Mouse (Mus musculus): ENCODE measurements around the gene Ruvbl1. TPM values are rescaled to one million over a fixed set of nuclear protein-coding genes. Genes with fewer than 3 reads are reported as not detected.

Ruvbl1 gene
- polyA plus RNA-seq, 1 experiment = 48.2 TPM

DNA sequence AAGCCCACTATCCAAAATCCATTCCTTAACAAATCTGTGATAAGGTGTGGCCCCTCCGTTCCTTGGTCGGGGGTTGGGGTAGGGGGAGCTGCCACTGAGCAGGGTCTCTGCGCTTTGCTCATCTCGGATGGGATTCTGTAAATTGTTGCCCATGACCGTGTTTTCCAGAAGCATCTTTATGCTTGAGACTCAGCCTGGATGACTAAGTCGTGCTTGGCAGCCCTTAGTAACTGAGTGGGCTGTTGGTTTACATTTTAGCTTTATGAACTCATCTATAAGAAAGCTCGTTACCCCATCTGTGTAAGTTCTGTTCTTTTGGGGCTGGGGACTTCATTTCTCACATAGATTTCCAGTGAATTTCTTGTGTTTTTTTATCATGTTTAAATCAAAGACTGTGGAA, 23.8 kb downstream of the Ruvbl1 start:
- TF ChIP-seq POLR2A (IDR thresholded peaks at IDR 0.05; ENCODE audit: extremely low read depth, insufficient read depth, low read length) (no peak), CTCF (IDR thresholded peaks at IDR 0.05; ENCODE audit: extremely low read depth, insufficient read depth, low read length) (no peak)
- H3K4me1 ChIP-seq (ENCODE audit: control insufficient read depth, insufficient read depth, low read length) = peaks cover 2% of the 10 kb centered on the region; the same call in 1 of the 2 replicates
- no peak overlapping the region for H3K27ac ChIP-seq (ENCODE audit: insufficient read depth, low read length)
- no peak overlapping the region for H3K4me3 ChIP-seq (ENCODE audit: insufficient read depth, low read length)

DNA sequence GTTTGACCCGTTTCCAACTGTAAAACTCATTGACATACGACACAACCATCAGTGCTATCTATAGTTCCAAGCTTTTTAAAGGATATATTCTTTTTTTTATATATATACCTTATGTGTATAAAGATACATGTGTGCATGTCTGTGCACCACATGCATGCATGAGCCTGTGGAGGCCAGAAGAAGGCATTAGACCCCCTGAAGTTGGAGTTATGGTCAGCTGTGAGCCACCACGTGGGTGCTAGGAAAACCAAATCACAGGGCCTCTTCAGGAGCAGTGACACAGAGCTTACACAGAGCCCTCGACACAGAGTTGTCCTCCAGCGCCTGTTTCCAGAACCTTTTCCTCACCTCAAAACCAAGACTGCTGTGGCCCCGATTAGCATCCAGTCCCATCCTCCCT, 24.6 kb downstream of the Ruvbl1 start:
- Histone ChIP-seq H3K27ac (ENCODE audit: insufficient read depth, low read length) (no peak overlapping the region), H3K4me3 (ENCODE audit: insufficient read depth, low read length) (no peak overlapping the region), H3K4me1 (ENCODE audit: control insufficient read depth, insufficient read depth, low read length) (peaks cover 2% of the 10 kb centered on the region; the same call in 1 of the 2 replicates)
- TF ChIP-seq POLR2A (IDR thresholded peaks at IDR 0.05; ENCODE audit: extremely low read depth, insufficient read depth, low read length) (no peak), CTCF (IDR thresholded peaks at IDR 0.05; ENCODE audit: extremely low read depth, insufficient read depth, low read length) (no peak)

DNA sequence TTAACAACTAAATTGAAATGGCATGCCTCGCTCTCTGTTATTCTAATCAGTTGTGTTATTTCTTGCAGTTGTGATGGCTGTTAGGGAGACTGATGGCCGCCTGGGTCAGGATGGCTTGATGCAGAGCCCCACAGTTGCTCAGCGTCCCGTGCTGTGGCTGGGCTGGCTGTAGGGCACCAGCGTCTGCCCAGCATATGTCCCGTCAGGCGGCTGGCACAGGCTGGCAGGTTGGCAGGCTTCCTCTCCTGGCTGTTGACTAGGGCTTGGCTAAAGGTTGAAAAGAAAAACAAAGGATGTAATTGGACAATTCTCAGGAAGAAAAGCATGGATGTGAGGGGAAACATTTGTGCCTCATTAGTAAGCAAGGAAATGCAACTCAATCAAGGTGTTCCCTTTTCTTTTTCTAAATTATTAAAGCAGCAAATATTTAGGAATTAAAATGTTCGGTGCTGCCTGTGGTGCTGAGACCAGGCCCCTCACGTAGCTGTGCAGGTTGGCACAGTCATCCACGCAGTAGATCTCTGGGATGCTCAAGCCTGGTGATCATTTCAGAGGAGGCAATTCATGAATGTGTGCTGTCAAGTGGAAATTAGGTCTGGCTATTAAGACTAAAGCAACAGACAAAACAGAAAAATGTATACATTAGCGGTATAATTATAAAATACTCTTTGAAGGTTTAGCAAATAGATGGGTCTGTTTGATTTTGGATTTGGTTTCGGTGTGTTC, 25.6 kb downstream of the Ruvbl1 start:
- TF ChIP-seq CTCF (IDR thresholded peaks at IDR 0.05; ENCODE audit: extremely low read depth, insufficient read depth, low read length) = no peak
- no peak for TF ChIP-seq POLR2A (IDR thresholded peaks at IDR 0.05; ENCODE audit: extremely low read depth, insufficient read depth, low read length)
- H3K4me1 ChIP-seq (ENCODE audit: control insufficient read depth, insufficient read depth, low read length) = peaks cover 2% of the 10 kb centered on the region; the same call in 1 of the 2 replicates
- H3K27ac ChIP-seq (ENCODE audit: insufficient read depth, low read length) = no peak overlapping the region
- no peak overlapping the region for H3K4me3 ChIP-seq (ENCODE audit: insufficient read depth, low read length)

DNA sequence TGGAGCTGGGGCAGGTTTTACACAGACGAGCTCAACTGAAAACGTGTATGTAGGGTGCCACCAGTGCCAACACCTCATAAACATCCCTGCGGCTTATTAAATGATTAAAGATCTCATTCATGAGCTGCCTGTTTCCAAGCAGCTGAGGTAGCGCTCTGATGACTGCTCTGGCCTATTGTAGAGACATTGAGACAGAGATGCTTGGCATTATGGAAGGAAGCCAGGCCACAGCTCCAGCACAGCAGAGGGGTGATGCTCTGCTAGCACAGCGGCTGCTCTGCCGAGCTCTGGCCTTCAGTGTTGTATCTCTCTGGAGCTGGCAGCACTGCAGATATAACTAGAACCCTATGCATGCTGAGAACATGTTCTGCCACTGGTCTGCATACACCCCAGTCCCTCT, 28.5 kb downstream of the Ruvbl1 start:
- Histone ChIP-seq H3K4me1 (ENCODE audit: control insufficient read depth, insufficient read depth, low read length) (peaks cover 2% of the 10 kb centered on the region; the same call in 1 of the 2 replicates), H3K27ac (ENCODE audit: insufficient read depth, low read length) (no peak overlapping the region), H3K4me3 (ENCODE audit: insufficient read depth, low read length) (no peak overlapping the region)
- TF ChIP-seq CTCF (IDR thresholded peaks at IDR 0.05; ENCODE audit: extremely low read depth, insufficient read depth, low read length) = no peak
- no peak for TF ChIP-seq POLR2A (IDR thresholded peaks at IDR 0.05; ENCODE audit: extremely low read depth, insufficient read depth, low read length)

DNA sequence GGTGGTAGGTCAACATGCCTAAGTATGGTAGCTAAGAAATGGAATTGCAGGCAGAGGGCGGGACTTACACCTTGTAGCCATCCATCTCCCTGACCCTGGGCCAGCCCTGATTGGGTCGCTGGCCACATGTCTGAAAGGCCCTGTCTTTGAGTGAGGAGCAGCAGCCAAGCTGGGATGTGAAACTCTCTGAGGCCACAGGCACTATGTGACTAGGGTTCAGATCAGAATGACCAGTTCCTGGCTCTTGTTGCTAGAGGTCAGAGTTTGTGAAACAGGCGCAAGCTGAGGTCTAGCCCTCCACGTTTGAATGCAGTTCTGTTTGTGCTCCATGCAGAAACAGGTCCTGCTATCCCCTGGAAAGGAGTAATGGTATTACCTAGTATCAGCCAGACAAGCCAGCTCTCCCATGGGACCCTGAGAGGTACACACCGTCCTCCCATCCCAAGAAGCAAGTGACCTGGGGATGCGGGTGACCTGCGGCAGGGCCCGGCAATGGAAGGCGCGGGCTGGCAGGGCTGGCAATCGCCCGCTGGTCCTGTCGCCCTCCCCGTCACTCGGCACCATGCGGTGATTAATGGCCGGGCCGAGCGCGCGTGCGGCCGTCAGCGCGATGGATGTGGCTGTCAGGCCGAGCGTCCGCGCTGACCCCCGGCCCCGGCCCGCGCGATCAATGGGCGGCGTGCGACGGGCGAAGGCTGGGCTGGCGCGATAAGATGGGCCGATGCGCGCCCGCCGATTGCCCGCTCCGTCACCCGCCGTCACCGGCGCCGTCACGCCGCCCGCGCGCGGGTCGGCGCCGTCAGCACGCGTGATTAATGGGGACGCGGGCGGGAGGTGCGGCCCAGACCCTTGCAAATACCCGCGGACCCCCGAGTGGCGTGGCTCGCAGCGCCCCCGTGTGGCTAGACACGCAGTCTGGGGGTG, 34.5 kb downstream of the Ruvbl1 start:
- Histone ChIP-seq H3K4me3 (ENCODE audit: insufficient read depth, low read length) (peak overlapping the region; percentile 37), H3K27ac (ENCODE audit: insufficient read depth, low read length) (peak overlapping the region; percentile 22; the same call in 1 of the 2 replicates), H3K4me1 (ENCODE audit: control insufficient read depth, insufficient read depth, low read length) (no peaks in the 10 kb centered on the region)
- TF ChIP-seq CTCF (IDR thresholded peaks at IDR 0.05; ENCODE audit: extremely low read depth, insufficient read depth, low read length) (peak; percentile 50), POLR2A (IDR thresholded peaks at IDR 0.05; ENCODE audit: extremely low read depth, insufficient read depth, low read length) (no peak)

DNA sequence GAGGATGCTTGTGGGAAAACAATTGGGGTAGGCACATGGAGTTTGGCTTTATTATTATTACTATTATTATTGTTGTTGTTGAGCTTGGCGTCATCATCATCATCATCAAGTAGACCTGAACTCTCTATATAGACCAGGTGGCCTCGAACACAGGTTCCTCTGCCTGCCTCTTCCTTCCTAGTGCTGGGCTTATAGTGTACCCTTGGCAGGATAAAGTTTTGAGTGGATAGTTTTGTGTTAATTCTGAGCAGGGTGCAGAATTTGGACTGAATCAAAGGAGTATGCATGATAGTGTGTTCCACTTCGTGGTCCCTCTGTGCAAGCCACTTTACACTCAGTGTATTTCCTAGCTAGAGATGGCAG, 35.2 kb downstream of the Ruvbl1 start:
- TF ChIP-seq CTCF (IDR thresholded peaks at IDR 0.05; ENCODE audit: extremely low read depth, insufficient read depth, low read length) (no peak), POLR2A (IDR thresholded peaks at IDR 0.05; ENCODE audit: extremely low read depth, insufficient read depth, low read length) (no peak)
- no peak overlapping the region for H3K27ac ChIP-seq (ENCODE audit: insufficient read depth, low read length)
- peak overlapping the region; percentile 37 for H3K4me3 ChIP-seq (ENCODE audit: insufficient read depth, low read length)

DNA sequence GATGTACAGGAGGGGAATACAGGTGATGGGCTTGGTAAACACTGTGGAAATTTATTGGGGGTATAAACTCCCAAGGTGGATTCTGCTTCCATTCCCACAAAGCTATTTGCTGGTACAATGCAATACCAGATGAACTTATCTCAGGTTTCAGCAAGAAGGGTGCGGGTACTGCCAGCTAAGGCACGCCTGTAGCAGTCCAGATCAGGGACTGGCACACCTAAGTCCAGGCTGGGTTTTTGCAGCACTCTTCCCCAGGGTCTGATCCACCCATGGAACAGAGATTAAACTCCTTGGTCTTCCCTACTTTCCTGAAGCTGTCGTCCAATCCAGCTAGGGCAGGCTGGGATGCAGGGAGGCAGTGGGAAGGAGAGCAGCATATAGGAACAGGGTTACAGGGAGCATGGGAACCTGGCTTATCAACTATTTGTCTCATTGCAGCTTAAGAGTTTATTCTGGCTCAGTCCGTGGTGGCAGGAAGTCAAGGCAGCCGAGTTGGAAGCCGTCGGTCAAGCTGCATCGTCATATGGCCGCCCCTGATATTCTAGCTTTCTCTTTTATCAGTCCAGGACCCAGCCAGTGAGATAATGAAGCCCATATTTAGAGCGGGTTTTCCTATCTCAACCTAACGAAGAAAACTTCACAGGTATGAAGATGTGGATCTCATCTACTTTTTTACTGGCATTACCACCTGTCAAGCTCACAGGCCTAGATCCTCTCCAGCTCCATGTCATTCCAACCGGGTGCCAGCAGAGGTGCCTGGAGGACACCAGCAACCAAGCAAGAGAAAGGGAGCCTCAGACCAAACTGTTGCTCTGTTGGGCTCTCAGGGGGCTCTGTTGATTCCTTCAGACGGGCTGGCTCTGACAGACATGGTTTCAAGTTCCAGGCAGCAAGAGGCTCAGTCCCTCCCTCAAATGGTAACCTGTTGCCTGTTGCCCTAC, 37.1 kb downstream of the Ruvbl1 start:
- no peak overlapping the region for H3K4me3 ChIP-seq (ENCODE audit: insufficient read depth, low read length)
- no peak for TF ChIP-seq CTCF (IDR thresholded peaks at IDR 0.05; ENCODE audit: extremely low read depth, insufficient read depth, low read length)
- no peak for TF ChIP-seq POLR2A (IDR thresholded peaks at IDR 0.05; ENCODE audit: extremely low read depth, insufficient read depth, low read length)

More for the DNA sequence above, 35.2 kb downstream of the Ruvbl1 start:
- no peaks in the 10 kb centered on the region for H3K4me1 ChIP-seq (ENCODE audit: control insufficient read depth, insufficient read depth, low read length)

DNA sequence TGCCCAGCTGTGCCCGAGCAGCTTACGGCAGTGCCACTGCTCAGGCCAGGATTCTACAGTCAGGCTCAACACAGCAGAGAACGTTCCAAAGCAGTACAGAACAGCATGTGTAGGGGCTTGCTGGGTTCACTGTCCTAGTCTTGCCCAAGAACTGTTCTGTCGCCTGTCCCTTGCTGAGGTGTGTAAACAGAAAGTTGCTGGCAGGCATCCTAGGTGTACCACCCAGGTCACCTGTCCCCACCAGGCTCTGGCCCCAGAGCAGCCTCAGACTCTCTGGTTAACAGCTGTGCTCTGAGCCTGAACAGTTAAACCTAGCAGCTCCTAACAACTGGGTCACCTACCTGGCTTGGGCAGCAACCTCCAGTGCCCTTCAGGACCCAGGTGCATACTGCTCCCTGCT, 37.8 kb downstream of the Ruvbl1 start:
- Histone ChIP-seq H3K27ac (ENCODE audit: insufficient read depth, low read length) (no peak overlapping the region), H3K4me1 (ENCODE audit: control insufficient read depth, insufficient read depth, low read length) (no peaks in the 10 kb centered on the region), H3K4me3 (ENCODE audit: insufficient read depth, low read length) (no peak overlapping the region)
- TF ChIP-seq CTCF (IDR thresholded peaks at IDR 0.05; ENCODE audit: extremely low read depth, insufficient read depth, low read length) = no peak
- TF ChIP-seq POLR2A (IDR thresholded peaks at IDR 0.05; ENCODE audit: extremely low read depth, insufficient read depth, low read length) = no peak

More for the DNA sequence above, 37.1 kb downstream of the Ruvbl1 start:
- Histone ChIP-seq H3K27ac (ENCODE audit: insufficient read depth, low read length) (no peak overlapping the region), H3K4me1 (ENCODE audit: control insufficient read depth, insufficient read depth, low read length) (no peaks in the 10 kb centered on the region)

DNA sequence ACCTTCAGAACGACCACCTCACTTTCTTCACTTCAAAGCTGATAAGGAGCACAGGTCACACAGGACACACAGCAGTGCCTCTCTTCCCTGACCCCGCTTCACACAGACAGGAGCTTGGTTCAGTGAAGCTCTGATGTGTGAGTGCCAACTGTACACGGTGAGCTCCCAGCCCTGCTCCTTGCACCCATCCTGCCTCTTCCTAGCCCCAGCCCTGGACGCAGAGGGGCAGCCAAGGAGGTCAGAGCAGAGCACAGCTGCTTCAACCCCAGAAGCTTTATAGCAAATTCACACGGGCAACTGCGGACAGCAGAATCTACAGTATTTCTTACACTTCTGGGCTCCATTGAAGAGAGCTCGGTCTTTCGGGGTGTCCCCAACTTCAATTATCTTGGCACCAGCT, 48.8 kb downstream of the Ruvbl1 start:
- Histone ChIP-seq H3K4me1 (ENCODE audit: control insufficient read depth, insufficient read depth, low read length) (peaks cover 2% of the 10 kb centered on the region), H3K27ac (ENCODE audit: insufficient read depth, low read length) (no peak overlapping the region), H3K4me3 (ENCODE audit: insufficient read depth, low read length) (no peak overlapping the region)
- TF ChIP-seq POLR2A (IDR thresholded peaks at IDR 0.05; ENCODE audit: extremely low read depth, insufficient read depth, low read length) = no peak
- TF ChIP-seq CTCF (IDR thresholded peaks at IDR 0.05; ENCODE audit: extremely low read depth, insufficient read depth, low read length) = no peak
